Mouse (Mus musculus) forelimb bud, embryonic 11.5 days (tissue): ENCODE results near the gene Trabd2b.

ENCODE experiments used
- DNase-seq: peaks from one replicate; pipeline ENCODE4 v3.0.0-alpha.2; 2012; ENCODE audit warnings: low read depth, low spot score

Gene Trabd2b

DNA sequence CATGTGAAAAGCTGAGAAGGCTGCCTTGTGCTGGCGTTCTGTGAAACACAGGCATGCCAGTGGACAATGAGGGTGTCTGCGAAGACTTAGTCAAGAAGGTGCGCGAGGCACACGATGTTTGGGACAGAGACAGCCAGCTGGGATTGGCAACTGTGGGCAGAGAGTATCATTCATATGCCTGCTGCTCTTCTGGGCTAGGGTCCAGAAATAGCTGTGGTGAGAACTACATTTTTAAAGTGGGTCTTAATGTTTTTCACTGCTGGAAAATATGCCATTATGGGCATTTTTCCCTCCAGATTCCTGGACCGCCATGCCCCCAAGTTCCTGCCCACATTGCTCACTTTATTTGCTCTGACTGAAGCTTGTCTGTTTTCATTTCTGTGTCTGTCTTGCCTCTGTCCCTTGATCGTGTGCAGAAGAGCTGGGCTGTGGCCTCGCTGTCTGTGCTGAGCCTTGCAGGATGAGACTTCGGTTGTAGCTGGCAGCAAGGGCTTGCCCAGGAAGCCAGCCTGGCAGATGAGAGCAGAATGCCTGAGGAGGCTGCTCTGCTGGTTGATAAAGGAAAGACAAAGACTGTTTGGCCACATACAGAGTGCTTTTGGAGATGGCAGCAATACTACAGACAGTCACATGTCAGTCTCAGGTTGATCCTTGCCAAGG, 42.0 kb downstream of the Trabd2b start:
- DNase-seq: no peak

DNA sequence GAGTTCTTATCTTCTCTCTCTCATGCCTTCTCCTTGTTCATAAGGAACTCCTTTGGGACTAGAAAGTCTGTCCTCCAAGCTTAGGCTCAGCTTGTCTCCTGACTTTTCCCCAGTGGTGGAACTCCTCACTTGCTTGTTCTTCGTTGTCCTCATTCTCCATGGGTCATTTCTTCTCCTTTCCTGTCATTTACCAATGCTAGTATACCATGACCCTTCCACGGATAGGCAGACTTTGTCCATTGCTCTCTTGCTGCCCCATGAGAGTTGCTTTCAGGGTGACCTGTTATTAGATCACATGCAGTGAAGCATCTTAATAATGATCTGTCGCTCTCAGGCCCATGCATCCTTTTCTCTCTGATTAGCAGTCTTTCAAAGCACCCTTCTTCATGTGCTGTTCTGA, 46.6 kb downstream of the Trabd2b start:
- DNase-seq: no peak

DNA sequence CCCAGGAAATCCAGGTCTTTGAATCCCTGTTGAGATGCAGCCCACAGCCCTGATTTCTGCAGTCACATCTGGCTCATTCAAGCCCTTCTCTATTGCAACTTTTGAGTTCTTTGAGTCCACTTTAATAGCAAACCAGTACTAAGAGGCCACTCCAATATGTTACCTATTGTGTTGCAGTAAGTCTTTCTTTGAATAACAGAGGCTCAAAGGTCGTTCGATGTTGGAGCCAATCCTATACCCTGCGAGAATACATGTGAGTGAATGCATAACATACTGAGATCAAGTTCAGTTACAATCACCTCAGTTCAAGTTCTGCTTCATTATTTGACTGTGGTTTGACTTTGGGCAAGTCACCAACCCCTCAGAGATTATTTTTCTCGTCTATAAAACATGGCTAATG, 47.5 kb downstream of the Trabd2b start:
- no peak for DNase-seq

DNA sequence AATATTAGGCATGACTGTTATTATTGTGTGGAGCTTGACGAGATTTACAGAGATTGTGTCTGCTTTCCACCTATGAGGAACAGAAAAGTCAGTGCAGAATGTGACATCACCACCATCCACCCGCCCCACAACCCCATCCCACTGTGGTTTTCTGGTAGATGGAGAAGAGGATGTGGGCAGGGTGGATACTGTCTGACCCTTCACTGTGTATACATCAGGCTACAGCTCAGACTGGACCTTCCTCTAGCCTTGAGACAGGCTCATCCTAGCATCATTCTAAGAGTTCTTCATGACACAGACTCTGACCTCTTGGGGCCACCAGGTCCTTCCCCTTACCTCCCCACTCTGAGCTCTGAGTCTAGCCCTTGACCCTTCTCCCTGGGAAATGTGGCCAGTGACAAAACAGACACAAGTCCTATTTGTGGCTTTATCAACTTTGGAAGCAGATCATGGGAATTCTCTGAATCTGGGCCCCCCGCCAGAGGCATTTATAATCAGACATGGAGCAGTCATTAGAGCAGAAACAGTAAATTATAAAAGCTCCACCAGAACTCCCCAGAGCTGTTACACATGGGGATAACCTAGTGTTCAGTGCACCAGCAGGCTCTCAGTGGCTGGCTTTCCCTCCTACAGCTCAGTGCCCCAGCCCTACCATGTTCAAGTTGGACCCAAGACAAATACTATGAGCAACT, 48.1 kb downstream of the Trabd2b start:
- DNase-seq: no peak

DNA sequence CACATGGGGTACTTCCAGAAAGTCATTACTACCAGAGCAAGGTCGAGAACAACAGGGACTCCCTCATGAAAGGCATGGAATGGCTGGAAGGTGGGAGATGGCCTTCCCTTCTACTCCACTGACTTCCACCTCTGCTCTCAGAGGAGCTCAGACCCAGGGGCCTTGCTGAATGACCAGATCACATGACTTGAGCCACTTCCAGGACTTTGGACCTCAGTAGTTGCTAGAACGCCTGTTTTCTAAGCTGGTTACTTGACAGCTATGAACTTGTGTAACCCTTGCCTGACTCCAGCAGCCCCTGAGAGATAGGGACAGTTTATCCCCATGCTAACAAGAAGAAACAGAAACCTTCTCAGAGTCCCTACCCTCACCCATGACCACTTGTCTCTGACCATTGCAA, 50.6 kb downstream of the Trabd2b start:
- no peak for DNase-seq

DNA sequence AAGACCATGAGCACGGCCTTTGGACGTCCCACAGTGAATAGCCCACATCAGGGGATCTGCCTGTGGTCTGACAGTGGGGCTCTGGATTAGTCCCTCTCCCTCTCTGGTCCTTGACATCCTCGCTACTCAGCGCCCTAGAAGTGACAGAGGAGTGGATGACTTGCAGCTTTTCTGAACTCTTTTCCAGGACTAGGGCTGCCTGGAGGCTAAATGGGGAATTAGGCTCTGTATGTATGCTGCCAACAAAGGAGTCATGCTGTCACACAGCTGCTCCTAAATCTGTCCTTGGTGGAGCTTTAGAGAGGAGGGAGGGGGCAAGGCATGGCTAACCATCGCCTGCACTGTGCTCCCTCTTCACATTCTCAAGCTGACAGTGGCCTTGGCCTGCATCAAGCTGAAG, 53.1 kb downstream of the Trabd2b start:
- DNase-seq: no peak

DNA sequence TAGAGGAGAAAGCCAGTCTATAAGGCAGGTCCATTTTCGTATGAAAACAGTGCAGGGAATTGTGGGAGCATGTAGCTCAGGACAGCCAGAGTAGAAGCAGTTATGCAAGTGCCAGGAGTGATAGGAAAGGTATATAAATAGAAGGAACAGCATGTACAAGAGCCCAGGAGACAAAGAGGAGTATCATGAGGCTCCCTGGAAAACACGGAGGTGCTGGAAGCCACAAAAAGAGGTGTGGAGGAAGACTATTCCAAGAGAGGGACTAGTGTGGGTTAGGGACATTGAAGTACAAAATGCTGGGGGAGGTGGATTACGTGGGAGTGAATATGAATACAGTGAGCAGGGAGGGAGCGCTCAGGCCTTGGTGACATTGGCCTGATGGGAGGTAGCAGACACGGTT, 53.9 kb downstream of the Trabd2b start:
- no peak for DNase-seq

DNA sequence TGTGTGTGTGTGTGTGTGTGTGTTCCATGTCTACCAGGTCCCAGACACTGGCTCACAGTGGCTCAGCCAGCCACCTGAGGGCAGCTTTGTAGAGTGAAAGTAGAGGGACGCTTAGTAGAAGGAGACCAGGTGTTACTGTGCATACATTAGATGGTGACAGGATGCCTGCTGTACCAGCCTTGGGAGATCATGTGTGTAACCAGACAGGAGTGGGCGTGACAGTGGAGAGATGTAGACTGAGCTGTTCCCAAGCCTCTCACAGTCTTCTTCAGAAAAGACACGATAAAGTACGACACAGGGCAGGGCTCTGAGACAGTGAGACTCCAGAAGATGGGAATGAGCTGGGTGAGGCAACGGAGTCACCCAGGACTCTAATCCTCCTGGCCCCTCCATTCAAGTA, 54.6 kb downstream of the Trabd2b start:
- DNase-seq: no peak

DNA sequence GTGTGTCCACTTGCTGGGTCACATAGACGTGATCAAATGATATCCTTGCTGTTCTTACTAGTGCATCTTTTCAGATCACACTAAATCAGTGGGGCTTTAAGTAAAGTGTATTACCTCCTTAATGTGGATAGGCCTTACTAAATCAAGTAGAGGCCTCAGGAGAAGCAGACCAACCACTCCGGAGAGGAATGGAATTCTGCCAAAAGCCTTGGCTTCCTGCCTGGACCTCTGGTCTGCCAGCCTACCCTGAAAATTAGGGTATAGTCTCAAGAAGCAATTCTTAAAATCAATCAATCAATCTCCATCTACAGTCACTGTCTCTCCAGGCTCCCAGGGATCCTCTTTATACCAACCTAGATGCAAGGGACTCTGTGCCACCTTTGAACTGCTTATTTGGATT, 59.1 kb downstream of the Trabd2b start:
- DNase-seq: no peak

DNA sequence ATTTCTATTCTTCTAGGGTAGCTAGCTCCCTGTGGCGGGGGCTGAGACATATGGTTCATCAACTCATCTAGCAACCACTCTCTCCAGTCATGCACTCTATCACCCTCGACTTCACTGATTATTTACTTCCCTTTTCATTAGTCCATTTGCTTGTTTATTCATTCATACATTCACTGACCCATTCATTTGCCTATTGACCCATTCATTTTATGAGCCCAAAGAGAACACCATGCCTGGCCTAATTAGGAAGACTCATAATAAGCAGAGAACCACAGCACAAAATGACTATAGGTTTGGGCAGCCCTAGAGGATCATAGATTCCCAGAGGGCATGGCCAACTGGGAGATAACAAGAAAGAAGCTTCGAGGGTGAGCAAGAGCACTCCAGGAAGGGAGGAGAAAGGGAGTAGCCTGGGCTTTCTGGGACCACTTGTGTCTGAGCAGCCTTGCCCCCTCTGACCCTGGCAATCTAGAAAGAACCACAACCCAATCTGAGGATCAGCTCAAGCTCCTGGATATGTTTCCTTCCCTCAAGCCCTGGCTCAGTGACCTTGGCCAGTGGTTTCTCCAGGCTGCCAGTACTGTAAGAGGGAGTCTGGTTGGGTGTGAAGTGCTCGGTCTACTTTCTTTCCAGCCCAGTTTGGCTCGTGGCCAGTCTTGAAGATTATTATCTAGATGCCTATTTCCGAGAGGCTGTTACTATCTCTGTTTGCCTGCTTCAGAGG, 61.0 kb downstream of the Trabd2b start:
- no peak for DNase-seq

DNA sequence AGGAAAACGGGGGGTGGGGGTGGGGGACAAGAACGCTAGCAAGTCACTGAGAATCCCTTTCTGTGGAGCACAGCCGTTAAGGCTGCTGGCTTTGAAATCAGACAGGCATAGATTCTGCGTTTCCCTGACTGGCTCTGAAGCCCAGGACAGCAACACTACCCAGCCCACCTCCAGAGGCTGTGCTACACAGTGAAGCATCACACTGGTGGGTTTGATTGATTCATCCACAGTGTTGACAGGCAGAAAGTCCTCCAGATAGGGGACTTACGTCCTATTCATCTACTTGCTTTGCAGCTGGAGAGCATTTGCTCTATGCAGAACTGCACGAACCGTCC, 61.5 kb downstream of the Trabd2b start:
- DNase-seq: no peak

DNA sequence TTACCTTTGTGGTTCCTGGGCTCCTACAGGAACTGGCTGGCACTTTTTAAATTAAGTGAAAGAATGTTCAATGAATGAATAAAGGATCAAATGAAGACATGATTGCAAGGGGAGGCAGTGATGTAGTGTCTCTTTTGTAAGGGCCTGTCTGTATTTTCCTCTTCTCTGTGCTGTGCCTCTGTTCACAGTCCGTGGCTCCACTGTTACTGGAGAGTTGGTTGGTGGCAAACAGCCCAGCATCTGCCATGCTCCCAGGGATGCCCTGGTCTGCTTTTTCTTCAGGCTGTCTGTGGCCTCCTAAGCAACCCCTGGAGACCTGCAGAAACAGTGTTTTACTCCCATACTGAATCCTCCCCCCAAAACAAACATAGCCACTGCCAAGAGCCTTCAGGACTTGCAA, 63.4 kb downstream of the Trabd2b start:
- DNase-seq: no peak

DNA sequence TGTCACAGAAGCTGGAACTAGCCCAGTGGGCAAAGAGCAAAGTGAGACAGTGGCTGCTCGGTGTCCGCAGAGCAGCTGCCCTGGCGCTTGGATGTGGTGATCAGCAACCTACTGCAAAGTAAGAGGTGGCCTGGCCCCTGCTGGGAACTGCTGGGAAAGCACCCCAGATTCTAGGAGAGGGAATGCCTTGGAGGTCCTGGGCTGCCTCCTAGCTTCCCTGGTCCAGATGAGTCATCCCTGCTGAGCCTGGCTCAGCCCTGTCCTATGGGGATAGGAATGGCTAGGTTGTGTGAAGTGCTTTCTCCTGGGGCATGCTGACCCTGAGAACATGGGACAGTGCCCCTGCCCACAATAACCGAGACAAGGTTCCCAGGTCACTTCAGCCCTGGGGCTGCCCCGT, 65.6 kb downstream of the Trabd2b start:
- DNase-seq: no peak

DNA sequence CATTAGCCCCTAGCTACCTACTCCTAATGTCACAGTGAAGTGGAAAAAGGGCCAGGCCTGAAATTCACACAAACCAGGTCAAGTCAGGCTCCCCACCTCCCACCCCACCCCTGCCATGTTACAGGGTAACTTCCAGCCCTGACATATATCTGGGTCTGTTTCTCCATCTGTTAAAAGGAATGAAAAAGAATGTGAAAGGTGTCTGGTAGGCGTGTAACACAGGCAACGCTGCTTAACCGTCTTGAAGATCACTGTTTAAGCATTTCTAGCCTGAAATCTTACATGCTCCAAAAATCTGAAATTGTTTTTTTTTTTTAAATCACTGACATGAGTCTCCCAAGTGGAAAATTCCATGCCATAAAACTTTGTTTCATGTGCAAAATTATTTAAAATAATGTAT, 69.8 kb downstream of the Trabd2b start:
- DNase-seq: no peak

DNA sequence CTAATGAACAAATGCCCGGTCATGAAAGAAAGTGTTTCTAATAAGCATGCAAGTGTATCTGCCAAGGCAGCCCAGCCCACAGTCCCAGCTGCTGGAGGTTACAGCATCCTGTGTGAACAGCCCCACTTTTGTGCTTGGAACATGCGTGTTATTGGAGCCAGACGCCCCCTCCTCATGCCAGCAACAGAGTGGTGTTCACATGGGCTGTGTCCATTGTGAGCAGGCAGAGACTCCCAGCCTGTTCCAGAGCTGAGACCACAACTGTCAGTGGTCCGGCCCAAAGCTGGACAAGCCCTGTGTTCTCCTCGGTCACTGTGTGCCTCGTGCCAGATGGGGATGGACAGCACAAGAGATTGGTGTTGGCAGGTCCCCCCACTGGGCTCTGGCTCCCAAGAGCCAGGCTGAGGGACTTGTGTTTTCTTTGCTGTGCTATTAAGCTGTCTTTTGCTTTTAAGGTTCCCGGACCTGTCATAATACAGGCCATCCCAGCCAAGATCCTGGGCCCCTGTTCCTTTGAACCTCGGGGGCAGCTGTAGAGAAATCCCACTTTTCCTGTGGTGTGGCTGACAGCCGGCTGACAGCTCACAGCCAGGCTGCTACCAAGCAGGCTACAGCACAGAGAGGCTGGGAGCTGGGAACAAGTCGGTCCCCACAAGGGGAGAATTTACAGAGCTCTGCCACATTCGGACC, 70.7 kb downstream of the Trabd2b start:
- DNase-seq: peak; percentile 60

DNA sequence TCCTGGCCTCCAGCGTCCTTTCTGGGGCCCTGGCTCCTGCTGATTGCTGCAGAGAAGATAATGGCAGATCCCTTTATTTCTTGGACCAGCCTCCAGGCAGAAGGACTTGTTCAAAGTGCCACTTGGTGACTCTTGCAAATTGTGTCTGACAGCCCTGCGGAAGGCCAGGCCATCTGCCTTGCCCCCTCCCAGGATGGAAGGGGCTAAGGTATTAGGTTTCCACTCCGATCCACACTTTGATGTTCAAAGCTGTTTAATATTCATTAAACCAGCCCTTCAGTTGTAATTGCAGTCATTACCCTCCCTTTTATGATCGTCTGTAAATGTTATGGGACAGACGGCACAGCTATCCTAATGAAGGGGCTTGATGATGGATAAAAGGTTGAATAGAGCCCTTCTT, 75.0 kb downstream of the Trabd2b start:
- no peak for DNase-seq

DNA sequence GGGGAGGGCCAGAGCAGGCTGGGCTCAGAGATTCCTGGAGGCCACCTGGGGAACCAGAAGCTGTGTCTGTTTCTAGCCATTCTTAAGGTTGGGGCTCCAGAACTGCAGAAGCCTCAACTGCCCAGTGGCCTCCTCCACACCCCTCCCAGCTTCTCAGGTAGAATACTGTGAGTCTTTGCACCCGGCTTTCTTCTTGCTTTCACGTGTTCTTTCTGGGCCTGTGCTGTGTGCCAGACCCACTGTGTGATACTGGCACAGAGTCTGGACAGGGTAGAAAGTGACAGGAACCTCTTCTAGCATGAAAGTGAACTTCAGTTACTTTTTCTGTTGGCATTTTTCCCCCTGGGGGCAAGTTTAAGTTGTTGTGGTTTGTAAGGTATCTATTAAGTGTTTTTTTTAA, 77.6 kb downstream of the Trabd2b start:
- DNase-seq: no peak

DNA sequence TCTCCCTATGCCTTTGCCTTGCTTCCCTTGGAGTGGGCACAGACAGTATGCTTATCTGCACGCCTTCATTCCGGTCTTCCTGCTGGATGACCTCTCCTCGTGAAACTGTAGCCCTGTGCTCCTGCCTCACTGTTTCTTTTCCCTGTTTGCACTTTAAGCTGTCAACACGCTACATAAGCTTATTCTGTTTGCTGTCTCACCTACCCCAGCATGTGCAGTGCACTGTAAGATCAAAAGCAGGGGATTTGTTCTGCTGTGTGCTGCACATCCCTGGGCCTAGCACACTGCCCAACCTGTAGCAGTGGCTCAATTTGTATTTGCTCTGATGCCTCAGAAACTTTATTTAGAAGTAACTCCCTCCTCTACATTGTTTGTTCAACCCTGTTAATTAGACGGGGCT, 79.5 kb downstream of the Trabd2b start:
- no peak for DNase-seq

DNA sequence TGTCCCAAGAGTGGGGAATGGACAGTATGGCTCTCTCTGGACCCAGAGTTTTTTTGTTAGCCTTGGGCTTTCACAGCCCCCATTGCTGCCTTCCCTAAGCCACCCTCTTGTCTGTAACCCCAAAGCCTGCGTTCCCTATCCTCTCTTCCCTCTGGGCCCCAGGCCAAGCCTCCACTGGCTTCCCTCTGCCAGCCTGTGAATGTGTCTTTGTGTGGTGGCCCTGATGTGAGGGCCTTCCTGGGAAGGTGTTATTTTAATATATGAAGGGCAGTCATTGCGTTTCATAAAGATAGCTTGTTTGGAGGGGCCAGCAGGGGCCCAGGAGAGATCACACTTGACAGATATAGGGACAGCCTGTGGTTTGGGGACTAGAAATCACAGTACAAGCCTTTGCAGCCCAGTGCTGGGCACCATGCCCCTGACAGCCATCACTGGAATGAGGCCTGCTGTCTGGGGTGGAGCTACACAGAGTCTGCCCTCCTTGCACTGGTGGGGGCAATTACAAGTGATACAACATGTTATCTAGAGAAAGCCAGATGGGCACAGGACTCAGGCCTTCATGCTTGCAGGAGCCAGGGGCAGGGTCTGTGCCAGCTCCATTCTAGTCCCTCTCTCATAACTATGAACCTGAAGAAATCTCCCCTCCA, 80.5 kb downstream of the Trabd2b start:
- no peak for DNase-seq

DNA sequence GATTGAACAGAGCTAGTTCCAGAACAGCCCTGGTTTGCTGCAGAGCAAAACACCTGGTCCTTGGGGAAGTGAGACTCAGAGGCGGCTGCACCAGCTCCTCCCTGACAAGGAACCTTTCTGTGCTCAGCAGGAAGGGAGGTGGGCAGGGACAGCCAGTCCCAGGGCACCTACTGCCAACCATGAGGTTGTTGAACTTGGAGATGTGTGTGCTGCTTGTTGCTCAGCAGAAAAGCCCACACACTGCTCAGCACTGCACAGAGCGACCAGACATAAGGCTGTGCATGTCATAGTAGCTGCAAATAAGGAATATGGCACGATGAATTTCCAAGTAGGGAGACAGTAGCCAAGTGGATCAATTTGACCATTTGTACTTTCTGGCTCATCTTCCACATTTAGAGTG, 81.2 kb downstream of the Trabd2b start:
- no peak for DNase-seq

DNA sequence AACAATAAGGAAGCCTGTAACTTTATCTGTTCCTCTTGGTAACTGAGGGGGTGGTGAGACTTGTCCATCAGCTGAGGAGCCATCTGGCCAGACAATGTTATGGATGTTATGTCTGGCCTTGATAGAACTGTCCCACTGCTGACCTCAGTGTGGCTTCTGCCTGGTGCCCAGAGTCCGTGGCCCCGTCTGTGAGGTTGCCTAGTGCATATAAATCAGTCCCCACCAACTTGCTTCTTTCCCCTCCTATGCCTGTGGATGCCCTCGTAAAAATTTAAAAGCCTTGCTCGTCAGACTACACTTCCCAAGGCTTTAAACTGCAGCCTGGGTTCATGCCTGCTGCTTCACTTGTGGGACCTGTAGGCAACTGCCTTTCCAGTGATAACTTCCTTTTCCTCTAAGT, 85.6 kb downstream of the Trabd2b start:
- no peak for DNase-seq

DNA sequence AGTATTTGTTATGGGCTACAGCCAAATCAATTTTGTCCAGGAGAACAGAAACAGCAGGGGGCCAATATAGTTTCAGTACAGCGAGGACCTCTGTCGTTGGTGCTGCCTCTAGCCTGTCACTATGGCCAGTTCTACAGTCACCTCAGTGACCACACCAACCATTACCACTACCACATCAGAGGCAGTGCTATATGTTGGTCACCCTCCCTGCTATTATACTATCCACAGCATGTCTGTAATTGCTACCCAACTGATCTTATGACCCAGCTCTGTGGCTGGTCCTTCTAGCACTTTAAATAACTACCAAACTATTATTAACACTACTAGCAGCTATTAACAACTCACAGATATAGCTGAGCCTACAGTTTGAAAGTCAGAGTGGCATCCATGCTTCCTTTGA, 87.5 kb downstream of the Trabd2b start:
- DNase-seq: no peak
